Mouse (Mus musculus): ENCODE data around the gene Zbtb20.

- TF ChIP-seq CTCF (IDR thresholded peaks at IDR 0.05; ENCODE audit: control insufficient read depth, insufficient read depth, insufficient replicate concordance, low read depth, low read length) = no peak
- TF ChIP-seq POLR2A (IDR thresholded peaks at IDR 0.05; ENCODE audit: control insufficient read depth, low read depth, low read length) = no peak
Measured at GRCm38 (mm10) chr16:43650355-43651080, 774.8 kb downstream of the Zbtb20 start.
